Mouse (Mus musculus) myocyte (in vitro differentiated cells): ENCODE results near the gene Agap1.

Experiments
- E2F4 ChIP-seq: IDR thresholded peaks from one replicate; pipeline ENCODE4 v1.6.1; 2011; ENCODE audit warnings: mild to moderate bottlenecking, control low read depth, moderate library complexity; ENCODE audit not compliant: insufficient read depth
- MAX ChIP-seq: IDR thresholded peaks from one replicate; pipeline ENCODE4 v1.6.1; 2011; ENCODE audit warnings: low read depth, mild to moderate bottlenecking, control low read depth
- MYOD1 ChIP-seq, 3 experiments: IDR thresholded peaks; one replicate each; pipeline ENCODE4 v1.6.1; 2011; ENCODE audit warnings: control low read depth in 2 of 3, low read depth in 2 of 3, mild to moderate bottlenecking in 2 of 3, moderate library complexity in 1 of 3; ENCODE audit not compliant: insufficient read length in 2 of 3, control insufficient read depth in 1 of 3
- MYOG ChIP-seq, 3 experiments: IDR thresholded peaks; one replicate each; pipeline ENCODE4 v1.6.1; 2011; ENCODE audit warnings: control low read depth in 2 of 3, low read depth in 2 of 3, mild to moderate bottlenecking in 2 of 3; ENCODE audit not compliant: insufficient read length in 2 of 3, control insufficient read depth in 1 of 3, insufficient read depth in 1 of 3
- POLR2A ChIP-seq: IDR thresholded peaks from one replicate; pipeline ENCODE4 v1.6.1; 2011; ENCODE audit warnings: low read depth, mild to moderate bottlenecking, control low read depth, moderate library complexity; ENCODE audit not compliant: insufficient read length
- POLR2AphosphoS2 ChIP-seq: IDR thresholded peaks from one replicate; pipeline ENCODE4 v1.6.1; 2011; ENCODE audit warnings: low read depth, control low read depth; ENCODE audit not compliant: insufficient read length
- USF1 ChIP-seq: IDR thresholded peaks from one replicate; pipeline ENCODE4 v1.6.1; 2011; ENCODE audit warnings: low read depth, mild to moderate bottlenecking, control low read depth, moderate library complexity

- TF ChIP-seq POLR2A: no peak
- TF ChIP-seq MYOG (IDR thresholded peaks at IDR 0.05; ENCODE audit: control insufficient read depth in 1 of 3, insufficient read depth in 1 of 3, insufficient read length in 2 of 3, low read depth in 2 of 3): no peak
- TF ChIP-seq USF1: no peak
- peak in 1 of 3 experiments; percentile 22 for TF ChIP-seq MYOD1 (IDR thresholded peaks at IDR 0.05; ENCODE audit: control insufficient read depth in 1 of 3, insufficient read length in 2 of 3, low read depth in 2 of 3)
- no peak for TF ChIP-seq E2F4
- TF ChIP-seq MAX: no peak
- no peak for TF ChIP-seq POLR2AphosphoS2
These were observed 30.0 kb upstream of the Agap1 start for GRCm38 (mm10) chr1:89424563-89424962.
